Mouse (Mus musculus): ENCODE data around the gene Casp6.

DNA sequence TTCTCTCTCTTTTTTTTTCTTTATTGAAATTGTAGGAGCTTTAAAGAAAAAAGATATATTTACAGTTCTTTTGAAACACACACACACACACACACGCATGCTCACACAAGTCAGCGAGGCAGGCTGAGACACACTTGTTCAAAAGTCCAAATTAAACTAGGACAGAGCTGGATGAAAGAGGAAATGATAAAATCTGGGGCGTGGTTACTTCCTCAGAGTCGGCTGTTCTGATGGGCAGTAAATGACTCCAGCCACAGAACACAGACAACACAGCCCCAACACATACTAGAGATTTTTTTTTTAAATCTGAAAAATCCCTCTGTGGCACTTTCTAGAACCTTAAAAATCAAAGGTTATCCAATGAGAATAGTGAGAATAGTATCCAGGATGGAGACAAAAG, 42.6 kb downstream of the Casp6 start:
- TF ChIP-seq EP300 (IDR thresholded peaks at IDR 0.05; ENCODE audit: insufficient read depth, low read depth, low read length) (no peak), CTCF (IDR thresholded peaks at IDR 0.05) (no peak), POLR2A (IDR thresholded peaks at IDR 0.05; ENCODE audit: insufficient read depth, low read depth, low read length) (no peak)

Measured in heart, adult 2 months (tissue).